Mouse (Mus musculus) stomach, postnatal 0 days (tissue): Measurements from ENCODE around the gene Taf8. TPM values are rescaled to one million over a fixed set of nuclear protein-coding genes. Genes with fewer than 3 reads are reported as not detected.

Experiments used
- ATAC-seq: fragments of 200-750 bp; cut with Nextera tagmentation; 2 replicates; pipeline ENCODE4 v1.8.0; 2017; ENCODE audit not compliant: low FRiP score, low TSS enrichment
- DNase-seq: peaks from one replicate; pipeline ENCODE4 v3.0.0-alpha.2; 2016; ENCODE audit warnings: low spot score
- H3K27ac ChIP-seq: fragments of 300-500 bp; sonication (generic); replicated peaks from 2 replicates; pipeline ENCODE4 v1.5.1; 2014; ENCODE audit warnings: mild to moderate bottlenecking, control low read depth
- H3K27me3 ChIP-seq: fragments of 300-500 bp; sonication (generic); 2 replicates; pipeline ENCODE4 v1.6.1; 2014; ENCODE audit warnings: low read length; ENCODE audit not compliant: control insufficient read depth, insufficient read depth
- H3K36me3 ChIP-seq: fragments of 300-500 bp; sonication (generic); 2 replicates; pipeline ENCODE4 v1.6.1; 2014; ENCODE audit warnings: low read length, mixed read lengths; ENCODE audit not compliant: control insufficient read depth, insufficient read depth
- H3K4me1 ChIP-seq: fragments of 300-500 bp; sonication (generic); replicated peaks from 2 replicates; pipeline ENCODE4 v1.6.1; 2014; ENCODE audit warnings: antibody characterized with exemption; ENCODE audit not compliant: control insufficient read depth, insufficient read depth
- H3K4me2 ChIP-seq: fragments of 300-500 bp; sonication (generic); replicated peaks from 2 replicates; pipeline ENCODE4 v1.6.1; 2014; ENCODE audit warnings: low read depth, mild to moderate bottlenecking, control low read depth, moderate library complexity
- H3K4me3 ChIP-seq: fragments of 300-500 bp; sonication (generic); 2 replicates; pipeline ENCODE4 v1.5.1; 2014; ENCODE audit warnings: low read depth, low read length, control low read depth
- H3K9ac ChIP-seq: fragments of 300-500 bp; sonication (generic); 2 replicates; pipeline ENCODE4 v1.6.1; 2014; ENCODE audit warnings: mild to moderate bottlenecking, low read length, control low read depth, mixed read lengths
- H3K9me3 ChIP-seq: fragments of 300-500 bp; sonication (generic); 2 replicates; pipeline ENCODE4 v1.6.1; 2016; ENCODE audit warnings: low read length; ENCODE audit not compliant: control insufficient read depth
- CTCF ChIP-seq: IDR thresholded peaks from 2 replicates; pipeline ENCODE4 v1.5.1; 2016; ENCODE audit warnings: antibody characterized with exemption, low read depth, mild to moderate bottlenecking, moderate library complexity
- EP300 ChIP-seq: optimal IDR thresholded peaks from 2 replicates; pipeline ENCODE3; 2016; ENCODE audit warnings: antibody characterized with exemption
- WGBS: fragments of 180-500 bp; shearing (Covaris S2); extraction: QIAGEN DNeasy Blood & Tissue Kit; methylation state at CpG from one replicate; pipeline ENCODE4 v1.1.7; 2014; 5-methylcytosine and 5-hydroxymethylcytosine counted together
- polyA plus RNA-seq: library from polyadenylated mRNA; unstranded; fragments of >200 nt; fragmentation: Nextera tagmentation; extraction: Ambion mirVana; gene quantifications from 2 replicates; pipeline ENCODE4 v1.2.1, GENCODE M21; 2015

Taf8 gene
- polyA plus RNA-seq, 1 experiment from 2014 or later = 11.0 TPM

DNA sequence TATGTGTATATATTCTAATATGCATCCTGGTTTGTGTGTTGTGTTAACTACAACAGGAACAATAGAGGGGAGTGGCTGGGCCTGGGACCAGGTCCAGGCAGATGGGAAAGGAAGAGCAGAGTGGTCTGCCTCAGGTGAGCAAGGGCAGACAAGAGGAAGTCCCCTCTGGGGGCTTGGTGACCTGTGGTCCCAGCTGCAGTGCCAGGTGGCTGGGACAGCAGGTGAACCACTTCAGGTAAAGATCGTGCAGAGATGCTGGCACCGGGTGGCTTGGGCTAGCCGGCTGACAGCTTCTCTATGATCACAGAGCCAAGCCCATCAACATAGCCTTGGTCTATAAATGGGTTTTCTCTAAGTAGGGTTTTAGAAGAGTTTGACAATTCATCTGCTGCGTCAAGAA, 32.0 kb downstream of the Taf8 start:
- WGBS = 57% methylated on average over 4 of the region's 4 CpGs
- no peaks in the 10 kb centered on the region for H3K36me3 ChIP-seq
- H3K4me1 ChIP-seq = peaks cover 3% of the 10 kb centered on the region; the same call in 1 of the 2 replicates
- ATAC-seq = no peak
- H3K9me3 ChIP-seq = no peaks in the 10 kb centered on the region
- H3K4me2 ChIP-seq = no peak overlapping the region
- H3K27ac ChIP-seq = no peak overlapping the region
- DNase-seq = no peak
- H3K9ac ChIP-seq = no peak overlapping the region
- no peak for TF ChIP-seq CTCF
- no peak for TF ChIP-seq EP300
- H3K27me3 ChIP-seq = no peaks in the 10 kb centered on the region
- no peak overlapping the region for H3K4me3 ChIP-seq

DNA sequence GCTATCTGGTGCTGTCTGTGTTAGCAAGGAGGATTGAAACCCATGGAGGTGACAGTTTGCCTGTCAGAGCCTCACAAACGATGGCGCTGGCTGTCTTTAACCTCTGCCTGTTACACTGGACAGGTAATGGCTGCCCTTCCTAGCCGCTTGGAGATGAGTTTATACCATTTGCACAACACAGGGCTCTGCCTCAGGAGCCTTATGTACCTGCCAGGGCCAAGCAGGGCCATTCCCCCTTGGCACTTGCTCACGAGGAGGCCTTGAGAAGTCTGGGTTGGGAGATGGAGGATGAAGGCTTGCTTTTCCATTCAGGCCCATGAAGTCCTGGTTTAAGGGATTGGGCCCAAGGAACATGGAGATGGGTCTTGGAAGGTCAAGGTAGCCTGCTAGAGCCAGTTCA, 32.5 kb downstream of the Taf8 start:
- Histone ChIP-seq H3K4me2 (no peak overlapping the region), H3K27me3 (no peaks in the 10 kb centered on the region), H3K9me3 (no peaks in the 10 kb centered on the region), H3K27ac (no peak overlapping the region), H3K4me1 (peaks cover 3% of the 10 kb centered on the region; the same call in 1 of the 2 replicates), H3K4me3 (no peak overlapping the region), H3K36me3 (no peaks in the 10 kb centered on the region), H3K9ac (no peak overlapping the region)
- DNase-seq (no peak), ATAC-seq (no peak)
- TF ChIP-seq EP300 (no peak), CTCF (no peak)
- WGBS = 90% methylated on average over 4 of the region's 4 CpGs

DNA sequence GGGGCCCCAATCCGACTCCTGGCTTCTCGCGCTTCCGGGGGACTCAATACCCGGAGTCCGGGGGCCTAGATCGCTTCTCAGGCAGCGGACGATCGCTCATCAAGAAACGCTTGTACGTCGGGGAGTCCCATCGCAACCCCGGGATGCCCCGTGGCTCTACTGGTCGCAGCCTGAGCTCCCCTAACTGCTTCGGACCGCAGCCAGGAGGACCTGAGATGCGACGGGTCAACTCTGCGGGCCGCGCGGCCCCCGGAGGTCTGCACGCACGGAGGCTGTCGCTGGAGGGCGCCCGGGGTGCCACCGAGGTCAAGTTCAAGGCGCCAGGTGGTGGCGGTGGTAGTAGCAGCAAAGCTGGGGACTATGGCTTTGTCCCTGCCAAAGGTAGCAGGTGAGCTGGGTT, 33.6 kb downstream of the Taf8 start:
- Histone ChIP-seq H3K9ac (no peak overlapping the region), H3K36me3 (no peaks in the 10 kb centered on the region), H3K4me3 (peak overlapping the region; percentile 24; the same call in 1 of the 2 replicates), H3K4me2 (peak overlapping the region; percentile 34), H3K27me3 (no peaks in the 10 kb centered on the region), H3K9me3 (no peaks in the 10 kb centered on the region), H3K27ac (no peak overlapping the region), H3K4me1 (peaks cover 3% of the 10 kb centered on the region; the same call in 1 of the 2 replicates)
- DNase-seq (no peak), ATAC-seq (no peak)
- WGBS = 35% methylated on average over 34 of the region's 34 CpGs
- TF ChIP-seq CTCF (peak; percentile 29), EP300 (no peak)

- Histone ChIP-seq H3K9ac (no peak overlapping the region), H3K27ac (no peak overlapping the region), H3K4me3 (peak overlapping the region; percentile 24; the same call in 1 of the 2 replicates), H3K4me1 (peaks cover 3% of the 10 kb centered on the region; the same call in 1 of the 2 replicates), H3K36me3 (no peaks in the 10 kb centered on the region), H3K4me2 (peak overlapping the region; percentile 34), H3K27me3 (no peaks in the 10 kb centered on the region), H3K9me3 (no peaks in the 10 kb centered on the region)
- ATAC-seq (no peak), DNase-seq (no peak)
- TF ChIP-seq EP300 (no peak), CTCF (no peak)
- 36% methylated on average over 13 of the region's 14 CpGs for WGBS
Observed at GRCm38 (mm10) chr17:47468063-47468462, 34.0 kb downstream of the Taf8 start.

- no peak overlapping the region for H3K4me3 ChIP-seq
- H3K36me3 ChIP-seq = no peaks in the 10 kb centered on the region
- H3K9me3 ChIP-seq = no peaks in the 10 kb centered on the region
- no peak for TF ChIP-seq EP300
- TF ChIP-seq CTCF = no peak
- no peak for ATAC-seq
- no peaks in the 10 kb centered on the region for H3K27me3 ChIP-seq
- H3K27ac ChIP-seq = no peak overlapping the region
- no peak overlapping the region for H3K4me2 ChIP-seq
- DNase-seq = no peak
- H3K4me1 ChIP-seq = peaks cover under 1% of the 10 kb centered on the region; the same call in 1 of the 2 replicates
- H3K9ac ChIP-seq = no peak overlapping the region
- 79% methylated on average over 11 of the region's 11 CpGs for WGBS
Observed at GRCm38 (mm10) chr17:47467659-47468058, 34.4 kb downstream of the Taf8 start.

DNA sequence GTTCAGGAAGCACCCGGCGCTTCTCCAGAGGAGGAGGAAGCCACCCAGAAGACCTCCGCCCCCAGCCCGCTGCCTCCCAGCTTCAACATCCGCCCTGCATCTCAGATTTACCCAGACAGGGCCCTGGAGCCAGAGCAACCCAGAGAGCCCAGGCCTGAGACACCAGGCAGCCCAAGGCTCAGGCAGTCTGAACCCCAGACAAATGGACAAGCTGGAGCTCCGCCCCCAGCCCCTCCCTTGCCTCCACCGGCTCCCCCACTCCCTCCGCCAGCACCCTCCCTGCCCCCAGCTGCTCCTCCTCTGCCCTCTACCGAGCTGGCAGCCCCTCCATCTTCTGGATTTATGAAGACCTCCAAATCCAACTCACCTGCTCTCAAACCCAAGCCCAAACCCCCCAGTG, 35.8 kb downstream of the Taf8 start:
- 40% methylated on average over 7 of the region's 9 CpGs for WGBS
- ATAC-seq (no peak), DNase-seq (peak; percentile 21)
- Histone ChIP-seq H3K9me3 (no peaks in the 10 kb centered on the region), H3K27ac (no peak overlapping the region), H3K27me3 (no peaks in the 10 kb centered on the region), H3K9ac (no peak overlapping the region), H3K36me3 (no peaks in the 10 kb centered on the region), H3K4me3 (no peak overlapping the region), H3K4me1 (0 out of 2 replicates have a peak, but pooled peaks cover under 1% of the 10 kb centered on the region), H3K4me2 (no peak overlapping the region)
- TF ChIP-seq EP300 (no peak), CTCF (no peak)
